Mouse (Mus musculus) ES-CJ7 (cell line): ENCODE measurements around the gene Zfp583.

ENCODE experiments used
- DNase-seq: peaks from one replicate; pipeline ENCODE4 v3.0.0; 2011; ENCODE audit warnings: low read depth, low spot score

The Zfp583 gene

GRCm38 (mm10) chr7:6285842-6286705 lies 45.0 kb downstream of the Zfp583 start, which contains the start of gene Zfp667:
Zfp667 (plus strand) TSS chr7:6286579.
- DNase-seq = peak; percentile 98

GRCm38 (mm10) chr7:6285366-6285765 lies 45.7 kb downstream of the Zfp583 start:
- no peak for DNase-seq

GRCm38 (mm10) chr7:6284442-6285012 lies 46.6 kb downstream of the Zfp583 start:
- DNase-seq = no peak

- peak; percentile 91 for DNase-seq
These were observed 47.5 kb downstream of the Zfp583 start for GRCm38 (mm10) chr7:6283451-6284075.

- peak; percentile 85 for DNase-seq
These were observed 48.3 kb downstream of the Zfp583 start for GRCm38 (mm10) chr7:6282749-6283148.

- no peak for DNase-seq
These were observed 53.2 kb downstream of the Zfp583 start for GRCm38 (mm10) chr7:6277906-6278305.

- DNase-seq = peak; percentile 89
These were observed 65.4 kb downstream of the Zfp583 start for GRCm38 (mm10) chr7:6265695-6266094.
